Mouse (Mus musculus): Measurements from ENCODE around the gene Tnpo1.

GRCm38 (mm10) chr13:98967942-98968341 is 41.8 kb upstream of the Tnpo1 start:
- no peak for TF ChIP-seq CTCF (conservative IDR thresholded peaks at IDR 0.05; ENCODE audit: low read length)
- no peak for TF ChIP-seq POU5F1 (IDR thresholded peaks at IDR 0.05; ENCODE audit: borderline replicate concordance, low read length)
- no peak for TF ChIP-seq NANOG (IDR thresholded peaks at IDR 0.05; ENCODE audit: borderline replicate concordance, low read length)
